Mouse (Mus musculus) CH12.LX (cell line): ENCODE measurements around the gene Slc2a13. TPM values are rescaled to one million over a fixed set of nuclear protein-coding genes. Genes with fewer than 3 reads are reported as not detected.

Experiments used
- DNase-seq: peaks from one replicate; pipeline ENCODE4 v3.0.0-alpha.2; 2013; ENCODE audit errors: extremely low read depth
- H3K27ac ChIP-seq: 2 replicates; pipeline ENCODE4 v1.5.1; 2012; ENCODE audit warnings: low read depth, mild to moderate bottlenecking, control low read depth, moderate library complexity; ENCODE audit not compliant: insufficient read depth
- H3K27me3 ChIP-seq: replicated peaks from 2 replicates; pipeline ENCODE3; 2012; ENCODE audit warnings: inconsistent platforms
- H3K36me3 ChIP-seq, 2 experiments: replicated peaks in 1 of 2; 2 replicates each; pipeline versions ENCODE3 to v1.6.1; 2012; ENCODE audit warnings: inconsistent platforms in 1 of 2, low read length in 1 of 2, mild to moderate bottlenecking in 1 of 2, mixed read lengths in 1 of 2, moderate library complexity in 1 of 2; ENCODE audit not compliant: control insufficient read depth in 1 of 2, insufficient read depth in 1 of 2
- H3K4me1 ChIP-seq, 2 experiments: 2 replicates each; pipeline ENCODE4 v1.6.1; 2012; ENCODE audit warnings: inconsistent platforms in 1 of 2, moderate library complexity in 1 of 2; ENCODE audit not compliant: insufficient read depth in 2 of 2, control insufficient read depth in 1 of 2
- H3K4me2 ChIP-seq: 2 replicates; pipeline ENCODE4 v1.6.1; 2012; ENCODE audit warnings: low read depth, mild to moderate bottlenecking, control low read depth; ENCODE audit not compliant: poor library complexity, insufficient read depth, severe bottlenecking
- H3K4me3 ChIP-seq, 3 experiments: fragments of 150-350 bp in 1 of 3; sonication (generic) in 1 of 3; replicated peaks in 1 of 3; 2 replicates each; pipeline versions ENCODE3 to v1.5.1; 2011 to 2012; ENCODE audit warnings: low read depth in 2 of 3, low read length in 2 of 3, mild to moderate bottlenecking in 2 of 3, moderate library complexity in 2 of 3, control low read depth in 1 of 3, improper control_type of control experiment in 1 of 3, inconsistent platforms in 1 of 3, mixed read lengths in 1 of 3; ENCODE audit not compliant: poor library complexity in 1 of 3
- H3K79me2 ChIP-seq: replicated peaks from 2 replicates; pipeline ENCODE4 v1.6.1; 2012; ENCODE audit warnings: mild to moderate bottlenecking, moderate library complexity; ENCODE audit not compliant: control insufficient read depth, poor library complexity, insufficient read depth, severe bottlenecking; ENCODE audit errors: extremely low read depth
- H3K9ac ChIP-seq: 2 replicates; pipeline ENCODE4 v1.6.1; 2012; ENCODE audit warnings: low read depth, mild to moderate bottlenecking, control low read depth, moderate library complexity; ENCODE audit not compliant: insufficient read depth
- H3K9me3 ChIP-seq: replicated peaks from 2 replicates; pipeline ENCODE3; 2012; ENCODE audit warnings: low read length, inconsistent platforms, mixed read lengths
- BHLHE40 ChIP-seq: IDR thresholded peaks from 2 replicates; pipeline ENCODE4 v1.6.1; 2011; ENCODE audit warnings: mild to moderate bottlenecking, low read depth, low read length, improper control_type of control experiment
- EP300 ChIP-seq: IDR thresholded peaks from 2 replicates; pipeline ENCODE4 v1.6.1; 2011; ENCODE audit warnings: low read length, improper control_type of control experiment
- HCFC1 ChIP-seq: IDR thresholded peaks from 2 replicates; pipeline ENCODE4 v1.6.1; 2012; ENCODE audit warnings: low read depth, mild to moderate bottlenecking, inconsistent platforms, low read length, improper control_type of control experiment
- MAFK ChIP-seq: IDR thresholded peaks from 2 replicates; pipeline ENCODE4 v1.6.1; 2011; ENCODE audit warnings: low read length, improper control_type of control experiment; ENCODE audit not compliant: insufficient replicate concordance
- MAZ ChIP-seq: IDR thresholded peaks from 2 replicates; pipeline ENCODE4 v1.6.1; 2012; ENCODE audit warnings: low read depth, mild to moderate bottlenecking, inconsistent platforms, low read length, improper control_type of control experiment, moderate library complexity
- MYC ChIP-seq: IDR thresholded peaks from 2 replicates; pipeline ENCODE4 v1.6.1; 2011; ENCODE audit warnings: low read depth, mild to moderate bottlenecking, improper control_type of control experiment, low read length
- NELFE ChIP-seq: IDR thresholded peaks from 2 replicates; pipeline ENCODE4 v1.6.1; 2011; ENCODE audit warnings: low read depth, low read length, improper control_type of control experiment
- PAX5 ChIP-seq: IDR thresholded peaks from 2 replicates; pipeline ENCODE4 v1.6.1; 2012; ENCODE audit warnings: low read length, inconsistent platforms, mixed read lengths
- POLR2A ChIP-seq: IDR thresholded peaks from 2 replicates; pipeline ENCODE4 v1.6.1; 2011; ENCODE audit warnings: low read depth, mild to moderate bottlenecking, improper control_type of control experiment, low read length
- POLR2AphosphoS2 ChIP-seq: IDR thresholded peaks from 2 replicates; pipeline ENCODE4 v1.6.1; 2011; ENCODE audit warnings: low read depth, low read length, improper control_type of control experiment
- RAD21 ChIP-seq: IDR thresholded peaks from 2 replicates; pipeline ENCODE4 v1.6.1; 2011; ENCODE audit warnings: low read depth, mild to moderate bottlenecking, low read length, improper control_type of control experiment, moderate library complexity
- SIN3A ChIP-seq: IDR thresholded peaks from 2 replicates; pipeline ENCODE4 v1.6.1; 2012; ENCODE audit warnings: low read length, improper control_type of control experiment, inconsistent platforms
- USF1 ChIP-seq: IDR thresholded peaks from 2 replicates; pipeline ENCODE4 v1.6.1; 2014; ENCODE audit warnings: low read depth, mild to moderate bottlenecking, inconsistent platforms, low read length, improper control_type of control experiment
- USF2 ChIP-seq: conservative IDR thresholded peaks from 2 replicates; pipeline ENCODE4 v1.6.1; 2011; ENCODE audit warnings: low read depth, low read length, improper control_type of control experiment
- ZC3H11A ChIP-seq: IDR thresholded peaks from 2 replicates; pipeline ENCODE4 v1.6.1; 2012; ENCODE audit warnings: low read depth, mild to moderate bottlenecking, inconsistent platforms, low read length, improper control_type of control experiment
- ZKSCAN1 ChIP-seq: IDR thresholded peaks from 2 replicates; pipeline ENCODE4 v1.6.1; 2012; ENCODE audit warnings: low read depth, inconsistent platforms, low read length, improper control_type of control experiment, borderline replicate concordance
- ZNF384 ChIP-seq: IDR thresholded peaks from 2 replicates; pipeline ENCODE4 v1.6.1; 2012; ENCODE audit warnings: low read depth, low read length, improper control_type of control experiment, inconsistent platforms
- dilution Hi-C: fragments of 300-500 bp; cut with MboI; formaldehyde crosslinking; loops from 2 replicates; pipeline ENCODE4 v1.14.3; 2020; ENCODE audit warnings: low sequenced_read_pairs; ENCODE audit not compliant: extremely low pct_unique_long_range_greater_than_20kb, extremely low pct_ligation_motif_present
- in situ Hi-C: fragments of 300-500 bp; cut with MboI; formaldehyde crosslinking; loops from 3 replicates; pipeline ENCODE4 v1.14.3; 2019; ENCODE audit warnings: low sequenced_read_pairs, low pct_ligation_motif_present, low pct_unique_long_range_greater_than_20kb, mixed read lengths
- polyA plus RNA-seq: library from polyadenylated mRNA; unstranded; fragments of >175 nt; gene quantifications from 2 replicates; pipeline ENCODE4 v1.2.1, GENCODE M21; 2012; ENCODE audit warnings: low read depth; ENCODE audit not compliant: insufficient read length
- total RNA-seq, 2 experiments: library from RNA; depleted of rRNA; stranded (reverse); fragments of 300-350 nt in 1 of 2; fragments of >200 nt in 1 of 2; gene quantifications; 2 replicates each; pipeline ENCODE4 v1.2.3; 2012 to 2014

The Slc2a13 gene
- total RNA-seq (2012; rRNA removed) (not detected in 2 replicates), total RNA-seq (2014; rRNA removed) (not detected in 2 replicates), polyA plus RNA-seq (not detected in 2 replicates)

DNA sequence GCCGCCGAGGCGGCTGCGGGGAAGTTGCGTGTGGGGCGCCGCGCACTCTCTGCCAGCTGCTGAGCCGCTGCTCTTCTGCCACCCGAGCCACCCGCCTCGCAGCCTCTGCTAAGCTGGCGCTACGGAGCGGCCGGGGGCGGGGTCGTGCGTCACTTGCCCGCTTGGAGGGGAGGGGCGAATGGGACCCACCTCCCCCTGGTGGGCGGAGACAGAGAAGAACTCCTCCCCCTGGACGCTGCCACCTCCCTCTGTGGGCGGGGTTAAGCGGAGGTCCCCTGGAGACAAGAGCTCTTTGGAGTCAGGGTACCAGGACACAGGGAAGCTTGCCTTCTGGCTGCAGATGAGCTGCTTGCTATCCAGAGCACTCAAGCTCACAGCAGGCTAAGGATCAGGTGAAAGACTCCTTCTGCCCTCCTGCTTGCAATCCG lies at the start of gene Slc2a13:
Gene Slc2a13, minus strand, starts transcription at position 151 of the 428 bp plus-strand sequence.
- Histone ChIP-seq H3K9me3 (peaks cover 82% of the 10 kb centered on the region), H3K27me3 (no peaks in the 10 kb centered on the region), H3K4me2 (no peak within 1 kb of the TSS), H3K4me1 (no peaks in the 10 kb centered on the region), H3K79me2 (no peaks in the 10 kb centered on the region), H3K9ac (no peak within 1 kb of the TSS), H3K27ac (no peak within 1 kb of the TSS), H3K36me3 (no peaks in the 10 kb centered on the region), H3K4me3 (no peak within 1 kb of the TSS)
- no peak for TF ChIP-seq ZC3H11A
- no peak for TF ChIP-seq ZKSCAN1
- no peak for TF ChIP-seq POLR2A
- no peak for TF ChIP-seq RAD21
- no peak for TF ChIP-seq USF2
- no peak for TF ChIP-seq ZNF384
- TF ChIP-seq NELFE = no peak
- no peak for TF ChIP-seq MYC
- no peak for TF ChIP-seq MAFK
- no peak for TF ChIP-seq HCFC1
- TF ChIP-seq PAX5 = no peak
- TF ChIP-seq BHLHE40 = no peak
- TF ChIP-seq MAZ = no peak
- no peak for TF ChIP-seq SIN3A
- TF ChIP-seq POLR2AphosphoS2 = no peak
- TF ChIP-seq USF1 = no peak
- dilution Hi-C loops = no loop called here
- no peak for DNase-seq
- in situ Hi-C loops = no loop called here

DNA sequence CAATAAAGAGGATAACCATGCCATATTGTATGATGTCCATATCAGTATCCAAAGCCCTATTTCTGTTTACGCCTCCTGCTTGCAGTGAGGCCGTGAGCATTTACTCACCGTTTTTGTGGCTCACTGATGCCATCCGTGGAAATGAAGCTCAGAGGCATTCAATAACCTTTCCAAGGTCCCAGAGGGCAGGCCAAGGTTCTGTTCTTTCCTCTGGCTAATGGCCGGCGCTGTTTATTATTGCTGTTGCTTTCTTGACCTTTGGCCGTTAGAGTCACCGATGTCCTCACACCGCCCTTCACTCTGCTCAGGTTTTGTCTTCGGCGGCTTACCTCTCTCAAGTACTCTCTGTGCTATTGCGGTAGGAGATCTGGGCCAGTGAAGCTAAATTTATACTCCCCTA lies 43.0 kb upstream of the Slc2a13 start:
- dilution Hi-C loops (no loop called here), in situ Hi-C loops (no loop called here)
- Histone ChIP-seq H3K79me2 (no peaks in the 10 kb centered on the region), H3K9ac (no peak overlapping the region), H3K4me2 (no peak overlapping the region), H3K9me3 (peaks cover 46% of the 10 kb centered on the region), H3K27ac (no peak overlapping the region), H3K36me3 (no peaks in the 10 kb centered on the region), H3K4me1 (no peaks in the 10 kb centered on the region), H3K27me3 (no peaks in the 10 kb centered on the region), H3K4me3 (no peak overlapping the region)
- TF ChIP-seq EP300 = no peak
- no peak for TF ChIP-seq HCFC1
- TF ChIP-seq POLR2AphosphoS2 = no peak
- DNase-seq = no peak
